Mouse (Mus musculus): ENCODE data around the gene Srsf11.

DNA sequence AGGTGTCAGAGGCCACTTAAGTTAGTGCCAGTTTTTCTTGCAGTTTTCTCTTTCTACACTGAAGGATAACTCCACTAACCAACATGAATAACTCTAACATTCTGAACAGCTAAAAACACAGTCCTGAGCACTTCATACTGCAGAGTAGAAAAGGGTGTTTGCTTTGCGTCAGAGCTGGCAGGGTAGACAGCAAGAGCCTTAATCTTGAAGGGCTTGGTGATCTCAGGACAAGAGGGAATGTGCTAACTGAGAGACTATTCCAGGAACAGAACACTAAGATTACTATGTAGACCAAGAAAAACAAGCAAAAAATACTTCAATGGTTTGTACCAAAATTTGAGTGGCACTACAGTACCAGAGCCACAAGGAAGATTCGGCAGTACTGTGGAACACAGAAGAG, 38.6 kb upstream of the Srsf11 start:
- TF ChIP-seq POLR2A (IDR thresholded peaks at IDR 0.05; ENCODE audit: extremely low read depth, insufficient read depth, low read length): no peak
- TF ChIP-seq CTCF (IDR thresholded peaks at IDR 0.05; ENCODE audit: low read depth, low read length): no peak

Data from liver, adult 2 months (tissue).